ENCODE assay signal across 17 mouse cellular contexts in genomic region chr16:84737358-84737757, GRCm38 (mm10). TPM values are rescaled to one million over a fixed set of nuclear protein-coding genes. Genes with fewer than 3 reads are reported as not detected.
DNase-seq lines count a peak whose midpoint lies in the region; ATAC-seq and TF ChIP-seq lines count a peak whose summit lies in the region.
"Had no signal": no experiment of that assay in that cellular context is flagged by ENCODE, and none has a peak within 500 bp of the region (broad histone marks: within the 10 kb centered on the region; RNA-seq: fewer than 3 reads in every experiment).

No protein-coding gene starts in this region.

- no peaks in the 10 kb centered on the region for H3K27me3 ChIP-seq in forebrain, postnatal 0 days (ENCODE audit: insufficient read depth, low read length)
- 0 out of 2 replicates have a peak, but pooled peaks cover 3% of the 10 kb centered on the region for H3K27me3 ChIP-seq in forebrain, embryonic 12.5 days
- H3K27me3 ChIP-seq in liver, postnatal 0 days (ENCODE audit: insufficient read depth, low read length), result no peaks in the 10 kb centered on the region
- H3K27me3 ChIP-seq in E14TG2a.4 (ENCODE audit: insufficient read depth, low read length), result no peaks in the 10 kb centered on the region
- H3K27me3 ChIP-seq: embryonic facial prominence, embryonic 13.5 days; heart, embryonic 15.5 days; neural tube, embryonic 12.5 days; Patski had no signal

- H3K4me1 ChIP-seq in forebrain, postnatal 0 days (ENCODE audit: insufficient read depth), result peaks cover 5% of the 10 kb centered on the region; the same call in 1 of the 2 replicates
- H3K4me1 ChIP-seq in forebrain, embryonic 12.5 days, result peaks cover 9% of the 10 kb centered on the region
- H3K4me1 ChIP-seq in liver, postnatal 0 days (ENCODE audit: insufficient read depth), result peaks cover 6% of the 10 kb centered on the region
- H3K4me1 ChIP-seq in E14TG2a.4 (replicated peaks; ENCODE audit: low read depth, low read length), result peaks cover 27% of the 10 kb centered on the region

- WGBS in forebrain, postnatal 0 days, result 82% methylated on average over 3 of the region's 3 CpGs
- WGBS in forebrain, embryonic 12.5 days, result 85% methylated on average over 3 of the region's 3 CpGs
- WGBS in liver, postnatal 0 days (ENCODE audit: insufficient replicate concordance), result 73% methylated on average over 3 of the region's 3 CpGs

- H3K9ac ChIP-seq in forebrain, postnatal 0 days, result no peak overlapping the region
- no peak overlapping the region for H3K9ac ChIP-seq in forebrain, embryonic 12.5 days
- no peak overlapping the region for H3K9ac ChIP-seq in liver, postnatal 0 days (replicated peaks)
- H3K9ac ChIP-seq: embryonic facial prominence, embryonic 13.5 days; heart, embryonic 15.5 days; hindbrain, embryonic 14.5 days; neural tube, embryonic 12.5 days had no signal

- no peak overlapping the region for H3K4me2 ChIP-seq in forebrain, postnatal 0 days (ENCODE audit: low read depth)
- H3K4me2 ChIP-seq in forebrain, embryonic 12.5 days, result no peak overlapping the region
- H3K4me2 ChIP-seq in liver, postnatal 0 days (ENCODE audit: low read depth, low read length), result no peak overlapping the region
- H3K4me2 ChIP-seq: embryonic facial prominence, embryonic 13.5 days; heart, embryonic 15.5 days; hindbrain, embryonic 14.5 days; neural tube, embryonic 12.5 days had no signal

- DNase-seq in forebrain, postnatal 0 days, result no peak
- no peak for DNase-seq in liver, postnatal 0 days
- DNase-seq in liver, result no peak
- no peak for DNase-seq in left cerebral cortex, adult 8-10 months (ENCODE audit: low spot score in 2 of 2)
- DNase-seq in MN1 (ENCODE audit: low spot score), result no peak
- DNase-seq: cerebellum, adult 18-20 months had no signal

- ATAC-seq in forebrain, postnatal 0 days, result no peak
- ATAC-seq in forebrain, embryonic 12.5 days (ENCODE audit: low FRiP score), result no peak
- no peak for ATAC-seq in liver, postnatal 0 days
- 0 out of 2 replicates have a peak, but pooled peaks have one; percentile 39 for ATAC-seq in megakaryocyte-erythroid progenitor cell, adult 5-6 weeks (replicated peaks; ENCODE audit: low FRiP score, low TSS enrichment, poor library complexity, severe bottlenecking)
- ATAC-seq: midbrain, embryonic 16.5 days; Patski had no signal

- H3K36me3 ChIP-seq in forebrain, postnatal 0 days (ENCODE audit: insufficient read depth), result no peaks in the 10 kb centered on the region
- H3K36me3 ChIP-seq in forebrain, embryonic 12.5 days (replicated peaks), result no peaks in the 10 kb centered on the region
- no peaks in the 10 kb centered on the region for H3K36me3 ChIP-seq in liver, postnatal 0 days (replicated peaks; ENCODE audit: insufficient read depth, low read length)
- H3K36me3 ChIP-seq in E14TG2a.4 (ENCODE audit: insufficient read depth, low read length), result peaks cover 11% of the 10 kb centered on the region
- H3K36me3 ChIP-seq: neural tube, embryonic 12.5 days had no signal

- H3K27ac ChIP-seq in forebrain, postnatal 0 days (ENCODE audit: low read depth, low read length), result no peak overlapping the region
- no peak overlapping the region for H3K27ac ChIP-seq in forebrain, embryonic 12.5 days
- H3K27ac ChIP-seq in liver, postnatal 0 days (ENCODE audit: low read depth), result no peak overlapping the region
- H3K27ac ChIP-seq: embryonic facial prominence, embryonic 13.5 days; forebrain, embryonic 10.5 days; heart, embryonic 15.5 days; hindbrain, embryonic 14.5 days; neural tube, embryonic 12.5 days had no signal

- H3K4me3 ChIP-seq in forebrain, postnatal 0 days (ENCODE audit: low read depth, low read length), result no peak overlapping the region
- no peak overlapping the region for H3K4me3 ChIP-seq in forebrain, embryonic 12.5 days (replicated peaks)
- H3K4me3 ChIP-seq in liver, postnatal 0 days (ENCODE audit: low read depth, low read length), result no peak overlapping the region
- H3K4me3 ChIP-seq in E14TG2a.4 (replicated peaks; ENCODE audit: low read length), result no peak overlapping the region
- H3K4me3 ChIP-seq: embryonic facial prominence, embryonic 13.5 days; forebrain, embryonic 10.5 days; heart, embryonic 15.5 days; neural tube, embryonic 12.5 days had no signal

- peak; percentile 7; the same call in 1 of the 2 replicates for TF ChIP-seq CTCF in forebrain, postnatal 0 days (IDR thresholded peaks at IDR 0.05; ENCODE audit: low read depth)
- peak; percentile 25; the same call in 1 of the 2 replicates for TF ChIP-seq CTCF in liver, postnatal 0 days (IDR thresholded peaks at IDR 0.05; ENCODE audit: low read depth)
- TF ChIP-seq CTCF in E14TG2a.4 (conservative IDR thresholded peaks at IDR 0.05; ENCODE audit: low read length), result peak; percentile 38

- TF ChIP-seq EP300 in liver, postnatal 0 days (IDR thresholded peaks at IDR 0.05; ENCODE audit: low read depth), result no peak

- no peaks in the 10 kb centered on the region for H3K9me3 ChIP-seq in forebrain, postnatal 0 days (ENCODE audit: low read length)
- H3K9me3 ChIP-seq in forebrain, embryonic 12.5 days, result no peaks in the 10 kb centered on the region
- H3K9me3 ChIP-seq in liver, postnatal 0 days (ENCODE audit: low read length), result no peaks in the 10 kb centered on the region
- H3K9me3 ChIP-seq in E14TG2a.4 (ENCODE audit: low read length), result no peaks in the 10 kb centered on the region
- H3K9me3 ChIP-seq: embryonic facial prominence, embryonic 13.5 days; forebrain, embryonic 10.5 days; heart, embryonic 15.5 days; neural tube, embryonic 12.5 days had no signal

RNA-seq across cellular contexts. Expression of gene Mrpl39, which starts 1.8 kb away (rescaled TPM):
- total RNA-seq in forebrain, postnatal 0 days (2014; rRNA removed), result 37.8 and 74.6 TPM in 2 replicates
- 34.5 and 35.4 TPM in 2 replicates for polyA plus RNA-seq in forebrain, postnatal 0 days (2015; fragmentation: Nextera tagmentation; extraction: Ambion mirVana)
- 49.3 and 53.3 TPM in 2 replicates for polyA plus RNA-seq in forebrain, embryonic 12.5 days (2016; fragmentation: Nextera tagmentation; extraction: Ambion mirVana)
- polyA plus RNA-seq in liver, postnatal 0 days (2015; fragmentation: Nextera tagmentation; extraction: Ambion mirVana), result 17.6 and 18.3 TPM in 2 replicates
- total RNA-seq in megakaryocyte-erythroid progenitor cell, adult 5-6 weeks (2014; fragmentation: Nextera tagmentation), result 41.6 and 42.4 TPM in 2 replicates
- total RNA-seq in megakaryocyte-erythroid progenitor cell, adult 5-6 weeks (2017), result 61.9 and 84.4 TPM in 2 replicates
- 10 to 100 TPM; 19.1 to 22.5 (median 19.5) TPM for total RNA-seq in left cerebral cortex, adult 8-10 months (2022)

RNA-seq across cellular contexts. Expression of gene Jam2, which starts 36.6 kb away (rescaled TPM):
- 17.4 and 22.4 TPM in 2 replicates for total RNA-seq in forebrain, postnatal 0 days (2014; rRNA removed)
- 18.6 and 23.2 TPM in 2 replicates for polyA plus RNA-seq in forebrain, postnatal 0 days (2015; fragmentation: Nextera tagmentation; extraction: Ambion mirVana)
- 43.1 and 46.5 TPM in 2 replicates for polyA plus RNA-seq in forebrain, embryonic 12.5 days (2016; fragmentation: Nextera tagmentation; extraction: Ambion mirVana)
- 2.9 and 3.2 TPM in 2 replicates for polyA plus RNA-seq in liver, postnatal 0 days (2015; fragmentation: Nextera tagmentation; extraction: Ambion mirVana)
- not detected in 2 replicates for total RNA-seq in megakaryocyte-erythroid progenitor cell, adult 5-6 weeks (2014; fragmentation: Nextera tagmentation)
- total RNA-seq in megakaryocyte-erythroid progenitor cell, adult 5-6 weeks (2017), result 0.09 TPM in 1 of 2 replicates, not detected in the other
- total RNA-seq in left cerebral cortex, adult 8-10 months (2022), result 10 to 100 TPM; 23.0 to 27.8 (median 25.2) TPM
- total RNA-seq: granulocyte monocyte progenitor cell, adult 5-6 weeks had no signal

Comparison
In these comparisons a context has a peak if more than half of its experiments do, and no peak if none do; other contexts are left out.
1. RNA of gene Jam2, which starts 36.6 kb away (total RNA-seq): 23.0 to 27.8 TPM in left cerebral cortex, adult 8-10 months and 17.4 to 22.4 TPM in forebrain, postnatal 0 days; 0.09 TPM in megakaryocyte-erythroid progenitor cell, adult 5-6 weeks; every median in the first group is over 10 times any median in the second.
2. Peak in every context shown above with its lines, with median percentiles within 50 percentile points of each other: CTCF ChIP-seq.